Mouse (Mus musculus): ENCODE measurements at regions not wholly inside any gene's neighbourhood (a gene's known extent, or its start where the extent isn't known, plus 50 kb on each side); places are given as distances from the start of the nearest gene placed in this dataset.

DNA sequence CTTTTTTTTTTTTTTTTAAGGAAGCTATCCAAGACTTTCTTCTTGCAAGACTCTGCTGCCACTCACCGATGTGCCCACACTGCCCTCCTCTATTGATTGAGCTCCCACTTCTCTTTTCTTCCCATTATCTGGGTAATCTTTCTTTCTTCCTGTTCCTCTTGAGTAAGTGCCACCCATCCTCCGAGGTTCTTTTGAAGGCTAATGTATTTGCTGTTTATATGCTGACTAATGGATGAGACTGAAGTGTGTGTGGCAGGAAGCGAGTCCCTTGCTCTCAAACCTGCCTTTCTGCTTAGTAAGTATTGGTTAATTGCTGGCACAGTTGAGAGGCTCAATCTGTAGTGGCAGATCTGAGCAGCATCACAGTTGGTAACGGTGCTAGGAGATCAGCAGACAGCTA is 142.1 kb upstream of the Plxnc1 start:
- no peak for DNase-seq (ENCODE audit: low spot score in 2 of 2)

DNA sequence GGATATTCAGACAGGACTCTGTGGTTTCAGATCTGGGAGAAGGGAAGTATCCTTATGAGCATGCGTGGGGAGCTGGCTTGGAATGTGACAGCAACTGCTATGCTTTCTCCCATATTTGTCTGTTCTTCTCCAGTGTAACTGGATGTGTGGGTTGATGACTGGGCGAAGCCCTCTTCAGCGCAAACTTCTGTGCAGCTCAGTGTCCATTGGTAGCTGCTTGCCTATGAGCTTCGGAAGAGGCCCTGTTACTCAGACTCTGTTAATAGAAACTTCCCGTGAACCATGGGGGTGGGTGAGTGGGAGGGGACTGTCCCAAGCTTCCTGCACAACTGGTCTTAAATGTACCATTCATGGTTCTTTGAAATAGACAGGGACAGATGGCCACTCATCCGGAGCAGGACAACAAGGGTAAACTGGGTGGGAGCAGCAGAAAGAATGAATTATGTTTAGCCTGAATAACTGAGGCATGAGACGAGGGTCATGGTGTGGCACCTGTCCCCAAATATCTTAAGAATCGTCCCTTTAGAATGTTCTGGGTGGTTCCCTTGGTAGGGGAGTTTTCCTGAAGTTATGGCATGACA is 141.1 kb upstream of the Plxnc1 start:
- DNase-seq (ENCODE audit: low spot score in 2 of 2) = no peak

DNA sequence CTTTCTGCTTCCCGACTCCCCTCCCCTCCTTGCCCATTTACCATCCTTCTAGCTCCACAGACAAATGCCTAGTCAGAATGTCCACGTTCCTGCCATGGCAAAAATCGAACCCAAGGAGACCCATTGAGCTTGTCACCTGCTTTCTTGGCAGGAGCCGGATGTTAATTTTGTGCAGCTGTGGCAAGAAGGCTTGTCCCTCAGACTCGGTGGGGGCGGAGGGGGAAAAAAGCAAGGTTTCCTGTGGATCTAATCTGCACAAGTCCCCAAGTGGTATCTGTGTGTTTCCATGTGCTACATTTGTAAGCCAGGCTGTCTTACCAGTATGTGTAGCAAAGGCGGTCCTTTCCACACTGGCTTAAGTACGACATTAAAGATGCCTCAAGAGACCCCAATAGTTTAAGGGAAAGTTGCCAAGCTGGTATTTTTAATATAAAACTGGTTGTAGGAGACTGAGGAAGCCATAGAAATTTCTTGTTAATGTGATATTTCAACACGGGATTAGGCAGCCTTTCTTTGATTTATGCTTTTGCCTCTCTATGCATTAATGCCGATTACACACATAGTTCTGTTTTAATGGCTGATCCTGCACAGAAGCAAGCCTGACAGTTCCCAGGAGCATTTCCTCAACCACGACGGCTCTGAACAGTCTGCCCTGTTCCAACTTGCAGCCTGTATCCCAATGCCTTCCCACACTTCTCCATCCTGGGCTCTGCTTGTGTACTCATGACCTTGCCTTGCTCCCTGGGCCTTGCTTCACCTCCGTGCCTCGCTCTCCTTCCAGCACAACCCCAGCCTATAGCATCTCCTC is 138.9 kb upstream of the Plxnc1 start:
- DNase-seq (ENCODE audit: low spot score in 2 of 2) = no peak

DNA sequence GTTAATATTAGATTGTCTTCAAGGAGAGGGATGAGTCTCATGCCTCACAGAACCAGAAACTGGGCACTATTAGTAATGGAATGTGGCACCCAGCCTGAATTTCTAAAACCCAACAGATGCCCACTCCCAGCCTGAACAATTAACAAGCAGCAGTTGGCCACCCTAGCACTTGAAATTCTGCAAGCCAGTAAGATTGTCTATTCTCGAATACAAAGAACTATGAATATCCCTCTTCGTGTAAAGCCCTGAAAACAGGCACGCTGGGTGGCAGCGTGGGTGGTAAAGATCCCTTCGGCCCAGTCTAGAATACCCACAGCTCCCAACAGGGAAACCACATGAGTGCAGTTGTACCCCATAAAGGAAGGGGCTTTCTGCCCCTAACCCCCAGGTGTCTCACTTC is 138.0 kb upstream of the Plxnc1 start:
- DNase-seq (ENCODE audit: low spot score in 2 of 2) = peak; percentile 63 to 80

DNA sequence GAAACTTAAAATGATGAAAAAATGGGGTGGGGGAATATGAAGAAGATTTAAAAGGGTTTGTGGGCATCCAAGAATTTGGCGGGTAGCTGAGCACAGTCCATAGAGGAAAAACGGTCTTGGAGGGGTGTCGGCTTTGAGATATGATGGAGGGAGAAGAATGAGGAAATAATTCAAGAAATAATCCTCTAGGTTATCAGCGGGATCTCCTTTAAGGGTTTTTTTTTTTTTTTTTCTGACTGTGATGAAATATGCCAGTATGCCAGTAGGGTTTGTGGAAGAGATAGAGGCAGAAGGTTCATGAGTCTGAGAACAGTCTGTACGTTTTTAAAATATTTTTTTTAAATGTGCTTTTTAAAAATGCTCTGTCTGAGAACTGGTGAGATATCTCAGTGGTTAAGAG is 135.3 kb upstream of the Plxnc1 start:
- DNase-seq (ENCODE audit: low spot score in 2 of 2) = no peak

DNA sequence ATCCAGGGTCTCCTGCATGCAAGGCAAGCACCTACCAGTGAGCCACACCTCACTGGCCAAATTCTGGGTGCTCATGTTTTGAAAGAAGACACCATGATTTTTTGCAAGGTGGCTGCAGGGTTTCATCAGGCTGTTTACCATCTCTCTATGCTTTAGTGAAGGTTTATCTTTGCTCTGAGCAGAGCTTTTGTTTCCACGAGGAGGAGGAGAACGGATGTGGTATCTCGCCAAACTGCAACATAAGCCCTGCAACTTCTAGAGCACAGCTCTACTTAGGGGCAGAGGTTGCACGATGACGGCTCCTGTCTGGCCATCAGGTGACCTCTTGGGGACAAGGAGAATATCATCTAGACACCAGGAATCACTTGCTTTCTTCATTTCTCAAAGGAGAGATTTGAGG is 131.8 kb upstream of the Plxnc1 start:
- DNase-seq (ENCODE audit: low spot score in 2 of 2) = no peak

DNA sequence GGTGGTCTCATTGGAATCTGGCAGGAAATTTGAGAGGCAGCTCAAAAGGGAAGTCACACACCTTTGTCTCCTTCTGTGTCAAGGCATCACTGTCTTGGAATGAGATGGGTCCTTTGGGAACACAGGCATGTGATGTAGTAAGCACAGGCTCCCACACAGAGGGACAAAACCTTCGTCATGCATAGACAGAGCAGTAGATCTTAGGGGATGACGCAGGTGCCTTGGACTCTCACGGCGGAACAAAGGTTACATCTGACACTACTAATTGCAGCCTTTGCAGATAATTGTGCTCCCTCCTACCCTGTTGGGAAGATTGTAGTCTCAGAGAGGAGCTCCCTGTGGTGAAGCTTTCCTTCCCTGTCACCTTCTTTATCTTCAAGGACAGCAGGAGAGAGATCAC is 131.3 kb upstream of the Plxnc1 start:
- no peak for DNase-seq (ENCODE audit: low spot score in 2 of 2)

DNA sequence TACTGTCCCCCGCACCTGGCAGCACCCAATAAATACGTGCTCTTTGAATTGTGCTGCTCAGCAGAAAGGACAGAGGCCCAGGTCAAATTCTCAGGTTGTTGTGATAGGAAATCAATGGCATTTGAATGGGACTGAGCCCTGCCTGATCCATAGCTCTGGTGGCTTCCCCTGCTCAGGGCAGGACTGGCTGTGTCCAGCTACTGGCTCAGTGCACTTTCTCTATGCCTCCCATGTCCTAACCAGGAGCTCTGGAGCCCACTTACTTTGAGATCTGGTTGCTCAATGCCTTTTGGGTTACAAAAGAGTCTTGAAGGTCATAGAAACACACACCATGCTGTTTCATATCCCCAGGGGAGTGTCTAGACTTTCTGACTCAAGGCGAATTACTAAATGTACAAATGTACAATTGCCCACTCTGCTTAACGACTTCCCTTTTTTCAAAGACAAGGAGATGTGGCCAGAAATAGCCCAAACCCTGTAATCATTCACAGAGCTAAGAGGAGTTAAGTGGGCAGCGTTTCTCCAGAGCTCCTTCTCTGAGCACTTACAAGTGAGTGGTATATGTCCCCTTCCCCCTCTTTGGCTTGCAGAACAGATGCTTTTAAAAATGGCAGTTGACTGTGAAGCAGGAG is 130.4 kb upstream of the Plxnc1 start:
- DNase-seq (ENCODE audit: low spot score in 2 of 2) = peak; percentile 38 to 64

DNA sequence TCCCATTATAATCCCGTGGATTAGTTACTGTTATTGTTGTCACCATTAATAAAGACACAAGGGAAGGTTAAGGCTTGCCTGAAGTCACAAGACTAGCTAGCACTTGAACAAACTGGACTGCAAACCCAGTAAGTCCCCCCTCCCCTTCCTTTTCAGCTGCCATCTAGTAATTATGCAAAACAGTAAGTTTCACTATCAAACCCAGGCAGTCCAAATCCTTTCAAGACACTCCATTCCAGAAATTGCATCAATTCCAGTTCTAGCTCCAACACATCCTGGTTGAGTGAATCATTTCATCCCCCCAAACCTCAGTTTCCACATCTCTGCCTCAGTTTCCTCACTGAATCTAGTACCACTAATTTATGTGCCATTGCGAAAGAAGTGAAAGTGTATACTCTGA is 129.7 kb upstream of the Plxnc1 start:
- no peak for DNase-seq (ENCODE audit: low spot score in 2 of 2)

DNA sequence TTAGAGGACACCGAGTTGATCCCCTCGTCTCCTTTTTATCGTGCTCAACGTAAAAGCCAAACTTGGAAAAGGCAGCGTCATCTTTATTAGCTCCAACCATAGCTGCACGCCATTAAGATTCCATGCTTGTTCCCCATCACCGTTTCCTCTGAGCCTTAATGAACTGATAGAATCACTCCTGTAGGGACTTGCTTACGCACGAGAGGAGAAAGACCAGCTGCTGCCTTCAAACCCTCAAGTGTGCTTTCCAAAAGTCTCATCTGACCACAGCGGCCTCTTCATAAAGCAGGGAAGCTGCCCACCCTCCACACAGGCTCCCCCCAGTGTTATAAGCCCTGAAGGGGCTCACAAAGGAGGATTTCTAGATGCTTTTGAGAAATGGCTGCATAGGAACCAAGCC is 123.3 kb upstream of the Plxnc1 start:
- DNase-seq (ENCODE audit: low spot score in 2 of 2) = no peak

DNA sequence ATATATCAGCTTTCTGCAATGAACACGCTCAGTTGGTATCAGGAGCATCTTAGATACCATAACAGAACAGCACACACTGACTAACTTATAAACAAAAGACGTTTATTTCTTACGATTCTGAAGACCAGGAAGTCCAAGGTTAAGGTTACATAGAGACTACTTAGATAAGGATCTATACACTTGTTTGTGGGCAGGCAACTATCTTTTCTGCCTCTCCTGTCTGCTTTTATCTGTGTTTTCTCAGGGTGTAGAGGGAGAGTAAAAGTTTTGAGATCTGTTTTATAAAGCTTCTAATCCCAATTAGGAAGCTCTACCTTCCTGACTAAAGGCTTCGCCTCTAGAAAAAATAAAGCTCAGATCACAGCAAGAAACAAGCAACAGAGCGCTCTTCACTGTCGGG is 122.1 kb upstream of the Plxnc1 start:
- DNase-seq (ENCODE audit: low spot score in 2 of 2) = no peak

DNA sequence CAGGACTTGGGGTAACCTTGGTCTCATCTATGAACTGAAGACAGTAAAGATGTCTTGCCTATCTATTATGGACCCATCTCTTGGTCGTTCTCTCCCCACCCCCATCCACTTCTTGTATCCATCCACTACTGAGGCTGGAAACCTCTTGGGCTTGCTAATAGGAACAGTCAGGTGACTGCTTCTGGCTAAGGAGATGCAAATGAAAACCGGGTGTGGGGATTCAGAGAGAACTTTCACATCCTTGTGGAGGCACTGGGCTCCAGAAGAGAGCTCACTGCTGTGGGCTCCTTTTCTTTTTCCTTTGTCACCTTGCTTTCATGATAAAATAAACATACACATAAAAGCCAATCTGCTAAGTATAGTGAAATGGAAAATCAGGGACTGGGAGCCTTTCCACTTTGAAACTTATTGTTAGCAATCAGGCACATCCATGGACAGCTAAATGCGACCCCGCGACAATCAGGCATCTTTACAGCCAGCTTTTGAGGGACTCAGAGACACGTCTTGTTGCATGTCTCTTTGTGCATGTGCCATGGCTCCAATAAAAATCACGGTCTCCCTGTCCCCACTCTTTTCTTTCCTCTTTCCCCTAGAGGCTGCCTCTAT is 115.0 kb upstream of the Plxnc1 start:
- DNase-seq (ENCODE audit: low spot score in 2 of 2) = no peak

DNA sequence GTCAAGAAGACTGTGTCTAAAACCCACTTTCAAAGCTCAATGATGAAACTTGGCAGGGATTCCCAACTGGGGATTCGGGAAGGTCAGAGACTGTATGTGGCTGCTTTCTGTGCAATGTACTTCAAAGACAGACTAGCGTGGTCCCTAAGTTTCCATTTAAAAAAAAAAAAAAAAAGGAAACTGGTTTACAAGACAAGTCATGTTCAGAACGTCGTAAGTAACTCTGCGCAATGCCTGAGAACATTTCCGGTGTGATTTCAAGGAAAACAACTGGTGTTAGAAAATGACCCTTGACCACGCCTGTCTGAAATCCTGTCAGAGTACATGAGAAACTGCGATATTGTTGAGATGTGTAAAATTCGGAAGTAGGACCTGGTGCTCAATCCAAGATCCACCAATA is 114.4 kb upstream of the Plxnc1 start:
- no peak for DNase-seq (ENCODE audit: low spot score in 2 of 2)

DNA sequence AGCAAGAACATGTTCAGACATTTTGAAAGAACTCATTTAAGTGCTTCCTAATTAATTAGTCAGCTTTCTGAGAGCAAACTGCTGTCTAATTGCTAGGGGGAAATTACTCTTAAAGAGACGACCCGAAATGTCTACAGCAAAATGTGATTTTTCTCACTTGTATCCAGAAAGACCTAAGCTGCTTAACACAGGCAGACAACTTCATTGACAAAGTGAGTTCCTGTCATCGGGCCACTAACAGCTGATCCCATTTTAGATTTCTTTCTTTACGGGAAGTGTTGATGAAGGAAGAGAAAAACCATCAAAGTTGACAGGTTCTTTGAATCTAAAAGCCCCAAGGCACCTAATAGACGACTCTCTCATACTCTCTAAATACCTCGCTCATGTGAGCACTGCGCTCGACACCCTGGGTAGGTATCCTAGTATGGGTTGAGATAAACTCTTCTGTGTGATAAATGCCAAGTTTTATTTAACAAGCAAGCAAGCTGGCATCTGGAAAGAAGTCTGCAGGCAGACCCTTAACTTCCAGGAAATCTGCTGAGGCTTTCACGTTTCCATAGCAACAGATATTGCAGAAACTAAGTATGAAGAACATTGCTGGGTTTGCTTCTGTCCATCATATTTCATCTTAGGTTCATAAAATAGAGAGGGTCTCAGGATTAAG is 112.5 kb upstream of the Plxnc1 start:
- peak; percentile 34 to 69 for DNase-seq (ENCODE audit: low spot score in 2 of 2)

DNA sequence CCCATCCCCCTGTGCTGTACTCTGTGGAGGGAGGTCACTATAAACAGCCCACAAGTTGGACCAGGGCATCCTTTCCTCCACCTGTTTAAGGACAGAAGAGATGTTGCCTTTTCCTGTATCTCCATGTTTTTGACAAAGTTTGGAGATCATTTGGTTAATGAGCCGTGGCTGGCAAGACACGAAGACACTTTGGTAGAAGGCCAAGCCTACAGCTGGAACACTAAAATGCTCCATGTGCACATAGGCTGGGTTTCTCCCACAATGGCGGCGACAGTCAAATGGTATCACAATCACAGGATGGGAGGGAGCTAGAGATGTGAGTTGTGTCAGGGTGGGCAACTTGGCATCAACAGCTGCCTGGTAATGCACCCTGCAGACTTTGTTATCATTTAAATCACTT is 111.9 kb upstream of the Plxnc1 start:
- DNase-seq (ENCODE audit: low spot score in 2 of 2) = no peak

DNA sequence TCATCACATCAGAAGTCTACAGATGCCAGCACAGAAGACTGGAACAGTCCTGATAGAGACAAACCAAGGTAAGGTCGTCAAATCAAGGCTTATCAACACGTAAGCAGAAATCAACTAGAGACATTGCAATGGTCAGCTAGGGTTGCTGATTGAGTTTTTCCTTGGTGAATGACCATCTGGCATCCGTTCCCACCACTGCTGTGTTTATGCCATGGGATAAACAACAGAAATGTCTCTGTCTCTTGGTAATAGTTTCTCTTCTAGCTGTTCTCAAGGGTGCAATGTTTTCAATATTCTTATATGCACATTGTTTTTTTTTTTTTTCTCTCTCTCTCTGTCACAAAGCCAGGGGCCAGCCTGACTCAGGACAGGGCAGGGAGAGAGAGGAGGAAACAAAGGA is 110.2 kb upstream of the Plxnc1 start:
- DNase-seq (ENCODE audit: low spot score in 2 of 2) = no peak

DNA sequence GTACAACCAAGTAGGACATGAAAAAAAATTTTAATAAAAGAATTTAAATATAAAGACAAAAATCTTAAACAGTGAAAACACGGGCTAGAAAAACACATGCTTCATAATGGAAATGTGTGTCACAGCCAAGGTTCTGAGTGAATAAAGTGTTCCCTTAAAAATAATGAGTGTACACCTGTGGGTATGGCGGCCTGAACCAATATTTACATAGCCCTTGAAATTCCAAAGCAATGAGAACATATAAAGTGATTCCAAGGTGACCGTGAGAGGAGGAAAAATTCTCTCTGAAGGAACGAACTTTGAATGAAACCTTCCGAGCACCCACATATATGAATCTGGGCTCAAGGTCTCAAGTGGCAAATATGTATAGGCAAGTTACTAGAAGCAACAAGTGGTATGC is 104.2 kb upstream of the Plxnc1 start:
- no peak for DNase-seq (ENCODE audit: low spot score in 2 of 2)

DNA sequence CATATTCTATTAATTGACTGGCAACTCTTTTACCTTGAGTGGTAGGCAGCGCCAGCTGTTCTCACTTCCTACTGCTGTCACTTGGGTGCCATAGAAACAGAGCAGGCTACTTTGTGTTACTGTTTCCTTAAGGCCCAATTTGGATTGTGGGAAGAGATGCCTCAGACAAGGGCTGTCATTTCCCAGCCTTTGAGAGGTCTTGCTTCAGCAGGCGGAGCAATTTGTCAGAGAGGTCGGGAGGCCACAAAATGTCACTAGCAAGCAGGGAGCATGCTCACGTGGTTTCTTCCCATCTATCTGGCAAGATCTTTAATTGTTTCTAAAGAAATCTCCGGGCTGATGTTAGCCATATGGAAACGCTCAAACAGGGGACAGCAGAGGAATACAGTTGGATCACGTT is 99.3 kb upstream of the Plxnc1 start:
- DNase-seq (ENCODE audit: low spot score in 2 of 2) = peak; percentile 33 to 66

DNA sequence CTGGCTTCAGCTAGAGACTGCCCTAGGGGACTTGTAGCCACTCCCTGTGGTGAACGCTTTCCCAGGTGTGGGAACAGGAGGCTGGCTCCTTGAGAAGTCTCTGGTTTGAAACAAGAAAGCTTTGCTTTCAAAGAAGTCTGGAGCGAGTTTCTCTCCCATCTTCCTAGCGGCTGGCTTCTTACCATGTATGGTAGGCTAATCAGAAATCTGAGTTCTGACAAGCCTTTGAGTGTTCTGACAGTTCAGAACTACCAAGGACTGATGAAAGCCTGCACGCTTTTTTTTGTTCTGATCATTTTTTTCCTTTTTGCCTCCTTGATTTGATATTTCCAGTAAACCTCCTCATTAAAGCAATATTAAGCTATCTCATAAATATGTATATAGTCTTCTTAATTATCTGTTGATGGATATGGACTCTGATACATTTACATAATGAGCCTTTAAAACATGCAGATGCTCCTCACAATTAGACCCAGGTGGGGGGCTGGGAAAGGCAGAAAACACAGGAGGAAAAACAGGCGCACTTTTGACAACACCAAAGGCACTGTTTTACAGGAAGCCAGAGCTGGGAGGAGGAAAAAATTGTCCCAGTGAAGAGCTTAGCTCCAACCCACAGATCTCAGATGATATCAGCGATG is 95.7 kb upstream of the Plxnc1 start:
- DNase-seq (ENCODE audit: low spot score in 2 of 2) = no peak

DNA sequence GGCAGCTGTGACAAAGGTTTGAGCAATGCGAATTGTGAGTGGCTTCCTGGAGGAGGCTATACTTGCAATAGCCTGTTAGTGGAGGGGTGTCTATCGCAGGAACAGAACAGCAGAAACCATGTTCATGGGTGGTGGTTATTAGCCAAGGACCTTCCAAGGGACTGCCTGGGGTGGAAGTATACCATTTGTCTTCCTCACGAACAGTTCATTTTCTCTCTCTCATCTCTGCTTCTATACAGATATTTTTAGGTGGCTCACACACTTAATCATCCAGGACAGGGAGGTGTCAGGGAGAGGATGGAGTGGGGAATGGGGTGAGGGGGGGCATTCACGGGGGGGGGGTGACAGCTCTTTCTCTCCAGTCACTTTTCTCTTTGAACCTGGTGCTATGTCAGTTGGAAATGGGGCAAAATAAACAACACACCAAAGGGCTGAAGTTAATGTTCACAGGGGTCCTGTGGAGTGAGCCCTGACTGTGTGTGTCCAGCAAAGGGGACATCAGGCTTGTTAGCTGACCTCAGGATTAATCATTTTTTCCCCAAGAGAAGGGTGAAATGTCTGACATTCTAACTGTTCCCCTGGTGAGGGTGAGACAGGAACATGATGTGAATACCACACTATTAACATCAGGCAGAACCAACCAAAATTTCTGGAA is 91.5 kb upstream of the Plxnc1 start:
- no peak for DNase-seq (ENCODE audit: low spot score in 2 of 2)

DNA sequence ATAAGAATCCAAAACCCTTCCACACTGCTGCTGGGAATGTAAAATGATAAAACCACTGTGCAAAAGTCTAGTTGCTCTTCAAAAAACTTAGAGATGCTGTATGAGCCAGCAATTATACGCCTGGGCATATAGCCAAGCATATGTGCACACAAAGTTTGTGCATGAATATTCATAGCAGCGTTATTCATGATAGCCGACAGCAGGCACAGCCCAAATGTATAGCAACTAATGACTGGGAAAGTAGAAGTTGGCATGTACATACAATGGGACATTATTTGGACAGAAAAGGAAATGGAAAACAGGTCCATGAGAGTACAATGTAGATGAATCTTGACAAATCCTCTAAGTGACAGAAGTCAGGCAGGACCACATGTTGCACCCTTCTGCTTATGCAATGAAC is 90.7 kb upstream of the Plxnc1 start:
- peak; percentile 80 to 89 for DNase-seq (ENCODE audit: low spot score in 2 of 2)

All from right cerebral cortex, postnatal 10 days (tissue).